Mouse (Mus musculus): ENCODE measurements around the gene Styx. TPM values are rescaled to one million over a fixed set of nuclear protein-coding genes. Genes with fewer than 3 reads are reported as not detected.
"Not testable (repeated sequence)": the region's sequence is repeated elsewhere in the genome, so short reads cannot be mapped to it uniquely, and the experiment has no call there.

Gene Styx
- total RNA-seq, 4 experiments from 2014 or later: 20.7 to 25.4 (median 22.1) TPM

GRCm38 (mm10) chr14:45439387-45439786 is 88.5 kb downstream of the Styx start:
- DNase-seq: no peak

- no peak for DNase-seq
Observed at GRCm38 (mm10) chr14:45441291-45441690, 90.4 kb downstream of the Styx start.

- DNase-seq: no peak
Observed at GRCm38 (mm10) chr14:45442781-45443560, 92.1 kb downstream of the Styx start.

- DNase-seq: no peak
Observed at GRCm38 (mm10) chr14:45444870-45445269, 94.0 kb downstream of the Styx start.

GRCm38 (mm10) chr14:45445445-45445844 is 94.6 kb downstream of the Styx start:
- DNase-seq: no peak

- DNase-seq: no peak
Observed at GRCm38 (mm10) chr14:45446777-45447176, 95.9 kb downstream of the Styx start.

- no peak for DNase-seq
Observed at GRCm38 (mm10) chr14:45451090-45451489, 100.2 kb downstream of the Styx start.

GRCm38 (mm10) chr14:45452148-45452547 is 101.3 kb downstream of the Styx start:
- DNase-seq: no peak

GRCm38 (mm10) chr14:45452861-45453512 is 102.1 kb downstream of the Styx start:
- no peak for DNase-seq

GRCm38 (mm10) chr14:45453538-45454233 is 102.8 kb downstream of the Styx start:
- DNase-seq: no peak

GRCm38 (mm10) chr14:45455651-45456501 is 105.0 kb downstream of the Styx start:
- DNase-seq: no peak

- no peak for DNase-seq
Observed at GRCm38 (mm10) chr14:45456502-45456846, 105.6 kb downstream of the Styx start.

GRCm38 (mm10) chr14:45457003-45457402 is 106.1 kb downstream of the Styx start:
- no peak for DNase-seq

- no peak for DNase-seq
Observed at GRCm38 (mm10) chr14:45459877-45460276, 109.0 kb downstream of the Styx start.

- DNase-seq: no peak
Observed at GRCm38 (mm10) chr14:45460491-45460890, 109.6 kb downstream of the Styx start.

- no peak for DNase-seq
Observed at GRCm38 (mm10) chr14:45461945-45462344, 111.1 kb downstream of the Styx start.

GRCm38 (mm10) chr14:45462374-45462773 is 111.5 kb downstream of the Styx start:
- DNase-seq: no peak

- no peak for DNase-seq
Observed at GRCm38 (mm10) chr14:45462875-45463475, 112.1 kb downstream of the Styx start.

- peak; percentile 68 for DNase-seq
Observed at GRCm38 (mm10) chr14:45463599-45463998, 112.7 kb downstream of the Styx start.

- DNase-seq: no peak
Observed at GRCm38 (mm10) chr14:45464036-45465035, 113.4 kb downstream of the Styx start.

GRCm38 (mm10) chr14:45466371-45466770 is 115.5 kb downstream of the Styx start:
- DNase-seq: not testable (repeated sequence)
